Mouse (Mus musculus) gastrocnemius, postnatal 36 days (tissue): ENCODE measurements around the gene Ugt1a6b. TPM values are rescaled to one million over a fixed set of nuclear protein-coding genes. Genes with fewer than 3 reads are reported as not detected.
"Not testable (repeated sequence)": the region's sequence is repeated elsewhere in the genome, so short reads cannot be mapped to it uniquely, and the experiment has no call there.

Experiments
- DNase-seq, 2 experiments: peaks; one replicate each; pipeline ENCODE4 v3.0.0; 2022
- intact Hi-C: fragments of 180-260 bp; cut with DNase I; formaldehyde crosslinking; loops from one replicate; pipeline ENCODE4 v1.15.1; 2025
- total RNA-seq, 2 experiments: library from RNA; stranded (reverse); gene quantifications; 2 replicates each; pipeline ENCODE4 v1.2.3; 2021

Gene Ugt1a6b
- total RNA-seq, 2 experiments from 2014 or later = 0.43 to 0.74 TPM

DNA sequence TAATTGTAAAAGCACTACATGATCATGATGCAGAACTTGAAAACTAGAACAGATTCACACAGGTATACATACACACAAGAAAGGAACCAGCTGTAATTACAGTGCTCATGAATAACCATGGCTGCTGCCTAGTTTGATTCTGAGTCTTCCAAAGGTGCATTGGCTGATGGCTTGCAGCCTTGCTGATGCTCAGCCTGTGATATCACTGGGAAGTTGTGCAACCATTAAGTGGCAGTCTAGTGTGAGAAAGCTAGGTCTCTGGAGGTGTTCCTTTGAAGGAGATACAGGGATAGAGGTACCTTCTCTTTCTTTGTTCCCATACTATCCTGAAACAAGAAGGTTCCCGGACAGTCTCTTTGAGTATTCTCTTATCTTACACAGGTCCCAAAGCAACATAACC lies 116.0 kb downstream of the Ugt1a6b start:
- no peak for DNase-seq
- intact Hi-C loops = no loop called here

DNA sequence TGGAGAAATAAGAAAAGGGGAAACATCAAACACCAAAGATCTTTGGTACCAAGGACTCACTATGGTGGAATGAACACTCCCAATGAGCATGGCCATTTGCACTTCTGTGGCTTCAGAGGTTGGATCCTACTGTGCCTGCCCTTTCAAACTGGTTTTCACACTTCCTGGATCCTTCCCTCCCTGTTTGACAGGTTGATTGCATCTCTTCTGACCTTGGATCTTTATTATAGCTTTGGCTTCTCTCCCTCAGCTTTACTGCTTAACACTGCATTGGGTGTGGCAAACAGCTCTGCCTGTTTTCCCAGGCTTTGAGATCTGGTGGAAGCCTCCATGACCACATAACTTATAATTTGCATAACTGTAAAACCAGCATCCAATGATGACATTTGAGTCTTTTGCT lies 117.3 kb downstream of the Ugt1a6b start:
- DNase-seq = no peak
- intact Hi-C loops = no loop called here

DNA sequence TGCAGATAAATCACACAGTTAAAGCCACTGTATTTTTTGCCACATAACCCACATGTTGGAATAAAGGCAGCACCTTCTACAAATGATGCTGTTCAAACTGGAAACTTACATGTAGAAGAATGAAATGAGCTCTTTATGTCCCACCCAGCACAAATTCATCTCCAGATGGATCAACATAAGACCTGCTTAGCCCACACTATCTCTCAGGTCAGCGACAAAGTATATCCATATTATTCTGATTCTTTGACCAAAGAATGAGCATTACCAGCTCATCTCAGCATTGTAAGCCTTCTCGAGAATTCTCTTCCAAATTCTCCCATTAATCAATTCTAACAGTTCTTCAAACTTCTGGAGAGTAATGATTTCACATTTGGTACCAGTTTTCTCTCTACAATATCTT lies 119.2 kb downstream of the Ugt1a6b start:
- intact Hi-C loops = no loop called here
- no peak for DNase-seq

DNA sequence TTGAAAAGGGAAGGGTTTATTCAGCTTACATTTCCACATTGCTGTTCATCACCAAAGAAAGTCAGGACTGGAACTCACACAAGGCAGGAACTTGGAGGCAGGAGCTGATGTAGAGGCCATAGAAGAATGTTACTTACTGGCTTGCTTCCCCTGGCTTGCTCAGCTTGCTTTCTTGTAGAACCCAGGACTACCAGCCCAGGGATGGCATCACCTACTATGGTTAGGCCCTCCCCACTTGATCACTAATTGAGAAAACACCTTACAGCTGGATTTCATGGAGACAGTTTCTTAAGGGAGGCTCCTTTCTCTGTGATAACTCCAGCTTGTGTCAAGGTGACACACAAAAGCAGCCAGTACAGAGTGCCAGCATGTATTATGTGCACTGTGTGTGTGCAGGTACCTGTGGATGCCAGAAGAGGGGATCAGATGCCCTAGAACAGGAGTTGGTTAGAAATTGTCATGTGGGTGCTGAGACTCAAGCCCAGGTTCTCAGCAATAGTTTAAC lies 120.0 kb downstream of the Ugt1a6b start:
- DNase-seq, intact Hi-C loops: not testable (repeated sequence)

DNA sequence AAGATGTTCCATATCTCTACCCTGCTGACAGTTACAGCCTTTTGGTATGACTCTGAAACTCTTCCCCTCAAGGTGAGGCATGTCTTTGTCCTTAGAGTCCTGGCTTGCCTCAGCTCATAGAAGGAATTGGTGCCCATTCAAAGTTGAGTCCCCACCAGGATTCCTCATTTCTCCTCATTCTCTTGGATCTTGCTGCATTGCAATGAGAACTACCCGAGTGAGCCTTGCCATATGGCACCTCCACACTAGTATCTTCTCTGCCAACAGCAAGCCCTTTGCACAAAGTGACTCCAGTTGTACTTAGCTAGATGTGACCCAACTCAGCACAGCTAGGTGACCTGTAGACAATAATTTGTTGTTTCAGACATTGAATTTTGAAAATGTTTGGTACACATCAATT lies 120.5 kb downstream of the Ugt1a6b start:
- peak in 1 of 2 experiments; percentile 5 for DNase-seq
- intact Hi-C loops = no loop called here

DNA sequence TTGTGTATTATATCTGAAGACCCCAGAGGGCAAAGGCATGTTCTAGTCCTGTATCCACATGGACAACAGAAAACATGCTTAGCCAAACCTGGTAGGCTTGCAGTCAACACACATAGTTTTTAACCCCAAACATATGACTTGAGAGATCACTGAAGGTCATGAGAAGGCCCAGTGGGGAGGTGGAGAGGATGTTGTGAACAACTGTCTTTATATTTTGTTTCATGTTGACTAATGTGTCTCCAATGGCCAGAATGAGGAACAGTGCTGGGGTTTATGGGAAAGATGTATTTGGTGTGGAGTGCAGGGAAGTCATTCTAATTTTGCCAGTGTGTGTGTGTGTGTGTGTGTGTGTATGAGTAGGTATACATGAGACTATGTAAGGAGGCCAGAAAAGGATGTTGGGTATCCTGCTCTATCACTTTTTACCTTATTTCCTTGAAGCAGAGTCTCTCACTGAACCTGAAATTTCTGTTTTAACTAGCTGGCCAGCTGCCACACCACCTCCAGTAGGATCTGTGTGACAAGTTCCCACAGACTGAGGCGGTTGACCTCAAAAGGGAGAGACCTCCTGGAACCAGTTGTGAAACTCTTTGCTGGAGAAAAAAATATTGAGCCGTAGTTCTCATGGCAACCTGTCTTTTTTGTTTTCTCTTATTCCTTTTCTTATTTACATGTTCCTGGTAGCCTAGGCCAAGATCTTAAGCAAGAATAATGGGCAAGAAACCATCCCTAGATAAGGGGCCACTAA lies 121.2 kb downstream of the Ugt1a6b start:
- no peak for DNase-seq

DNA sequence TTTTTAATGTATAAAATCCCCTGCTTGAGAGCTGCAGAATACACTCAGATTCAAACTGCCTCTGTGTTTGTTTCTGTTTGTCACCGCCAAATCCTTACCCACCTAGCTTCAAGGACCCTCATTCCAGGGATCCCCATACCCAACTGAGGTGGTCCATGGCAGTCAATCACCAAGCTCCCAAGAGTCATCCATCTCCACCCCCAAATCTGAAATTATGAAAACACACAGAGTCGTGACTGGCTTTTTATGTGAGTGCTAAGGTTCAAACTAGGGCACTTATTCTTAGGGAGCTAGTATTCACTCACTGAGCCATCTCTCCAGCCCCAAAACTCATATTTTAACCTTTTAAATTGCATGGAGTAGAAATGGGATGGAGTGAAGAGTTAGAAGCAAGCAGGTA lies 122.2 kb downstream of the Ugt1a6b start:
- intact Hi-C loops = not testable (repeated sequence)

More for the DNA sequence above, 121.2 kb downstream of the Ugt1a6b start:
- intact Hi-C loops = no loop called here

DNA sequence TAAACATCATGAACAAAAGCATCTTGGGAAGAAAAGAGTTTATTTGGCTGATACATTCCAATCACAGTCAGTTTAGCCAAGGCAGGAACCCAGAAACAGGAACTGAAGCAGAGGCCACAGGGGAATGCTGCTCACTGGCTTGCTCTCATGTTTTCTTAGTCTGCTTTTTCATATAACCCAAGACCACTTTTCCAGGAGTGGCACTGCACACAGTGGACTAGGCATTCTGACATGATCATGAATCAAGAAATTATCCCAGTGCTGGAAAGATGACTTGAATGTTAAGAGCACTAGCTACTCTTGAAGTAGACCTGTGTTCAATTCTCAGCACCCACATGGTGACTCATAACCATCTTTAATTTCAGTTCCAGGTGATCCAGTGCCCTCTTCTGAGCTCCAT lies 122.7 kb downstream of the Ugt1a6b start:
- intact Hi-C loops = no loop called here
- no peak for DNase-seq

More for the DNA sequence above, 122.2 kb downstream of the Ugt1a6b start:
- DNase-seq = not testable (repeated sequence)

DNA sequence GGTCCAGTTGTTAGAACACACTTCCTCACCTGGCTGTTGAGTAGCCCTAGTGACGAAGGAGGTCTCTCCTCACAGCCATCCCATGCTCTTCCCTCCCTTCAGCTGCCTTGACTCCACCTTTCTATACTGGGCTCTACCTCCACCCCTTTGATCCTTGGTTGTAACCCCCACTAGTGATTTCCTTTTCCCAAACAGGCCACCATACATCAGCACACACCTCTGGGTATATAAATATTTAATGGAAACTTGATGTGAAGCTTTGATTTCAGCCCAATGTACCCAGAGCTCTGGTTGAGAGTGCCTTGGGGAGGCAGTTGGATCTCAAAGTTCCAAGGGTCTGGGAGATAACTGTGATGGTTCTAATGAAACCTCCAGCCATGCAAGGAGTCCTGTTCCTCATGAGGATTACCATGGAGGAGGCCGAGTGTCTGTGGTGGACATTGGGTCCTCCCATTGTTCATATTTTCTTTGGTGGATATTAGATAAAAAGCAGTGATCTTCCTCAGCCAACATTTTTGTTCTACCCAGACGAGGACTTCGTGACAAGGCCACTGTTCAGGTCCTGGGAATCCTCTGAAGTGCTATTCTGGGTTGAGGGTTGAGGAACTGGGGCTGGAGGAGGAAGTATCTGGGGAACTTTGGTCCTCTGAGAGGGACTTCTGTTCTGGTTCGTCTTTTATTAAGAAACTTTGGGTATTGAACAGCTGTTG lies 123.8 kb downstream of the Ugt1a6b start, which contains the start of gene Mroh2a:
Mroh2a (plus strand) TSS at position 317 of the 710 bp plus-strand sequence.
- intact Hi-C loops = no loop called here

DNA sequence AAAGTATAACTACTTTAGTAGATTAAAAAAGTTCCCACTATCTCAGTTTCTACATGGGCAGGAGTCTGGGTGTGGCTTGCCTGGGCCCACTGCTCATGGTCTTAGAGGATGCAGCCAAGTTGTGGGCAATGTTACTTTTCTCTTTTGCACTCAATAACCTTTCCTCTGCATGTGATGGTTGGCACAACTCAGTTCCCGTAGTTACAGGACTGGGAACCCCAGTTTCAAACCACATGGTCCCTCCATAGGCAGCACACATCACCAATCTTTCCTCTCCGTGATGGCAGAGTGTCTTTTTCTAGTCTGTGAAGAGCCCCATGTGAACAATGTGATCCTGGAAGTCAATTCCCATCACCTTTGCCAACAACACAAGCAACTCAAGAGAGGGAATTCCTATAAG lies 124.4 kb downstream of the Ugt1a6b start:
- intact Hi-C loops = no loop called here
- peak in 1 of 2 experiments; percentile 13 for DNase-seq

More for the DNA sequence above, 123.8 kb downstream of the Ugt1a6b start, which contains the start of gene Mroh2a:
- DNase-seq = peak; percentile 8 to 10

DNA sequence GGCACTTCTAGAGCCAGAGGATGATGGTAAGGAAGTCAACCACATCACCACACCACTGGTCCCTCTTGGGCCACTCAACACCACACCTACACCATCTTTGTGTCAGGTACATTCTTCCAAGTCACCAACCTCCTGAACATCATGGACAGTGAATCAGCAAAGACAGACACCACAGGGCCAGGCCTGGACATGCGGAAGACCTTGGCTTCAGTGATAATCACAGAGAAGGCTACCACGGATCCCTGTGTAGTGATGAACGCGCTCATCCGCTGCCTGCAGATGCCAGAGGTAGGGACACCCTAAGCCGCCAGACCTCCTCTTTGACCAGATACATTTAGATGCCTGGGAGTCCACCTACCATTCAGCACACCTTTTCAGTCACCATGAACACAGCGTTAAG lies 125.1 kb downstream of the Ugt1a6b start:
- intact Hi-C loops = no loop called here

DNA sequence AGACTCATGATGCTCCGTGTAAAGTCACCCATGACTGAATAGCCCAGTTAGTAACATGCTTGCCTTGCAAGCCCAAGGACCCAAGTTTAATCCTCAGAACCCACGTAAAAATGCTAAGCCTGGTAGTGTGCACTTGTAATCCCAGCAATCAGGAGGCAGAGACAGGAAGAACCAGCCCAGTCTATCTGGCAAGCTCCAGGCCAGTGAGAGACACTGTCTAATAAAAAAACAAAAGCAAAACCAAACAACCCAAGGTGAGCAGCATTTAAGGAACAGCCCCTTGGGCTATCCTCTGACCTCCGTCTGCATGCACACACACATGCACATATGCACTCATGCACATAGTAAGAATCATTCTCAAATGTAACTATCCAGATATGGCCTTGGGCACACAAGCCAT lies 126.5 kb downstream of the Ugt1a6b start:
- intact Hi-C loops = no loop called here
- no peak for DNase-seq

More for the DNA sequence above, 125.1 kb downstream of the Ugt1a6b start:
- DNase-seq = peak; percentile 5 to 22

DNA sequence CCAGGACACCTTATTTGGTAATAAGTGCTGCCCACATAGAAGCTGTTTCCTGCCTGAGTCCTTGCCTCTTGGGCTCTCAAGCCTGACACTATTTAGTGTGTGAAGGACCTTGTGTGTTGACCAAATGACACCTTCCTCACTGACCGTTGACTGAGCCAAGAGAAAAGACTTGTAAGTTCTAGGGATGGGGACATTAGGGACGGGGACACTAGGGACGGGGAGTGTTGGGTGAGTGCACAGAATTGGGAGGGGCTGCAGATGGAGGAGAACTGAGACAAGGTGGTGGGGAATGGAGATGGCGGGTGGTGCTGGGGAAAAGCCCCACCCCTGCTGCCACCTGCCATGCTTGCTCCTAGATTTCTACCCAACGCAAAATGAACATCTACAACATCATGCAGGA lies 126.9 kb downstream of the Ugt1a6b start:
- peak in 1 of 2 experiments; percentile 5 for DNase-seq
- intact Hi-C loops = no loop called here

DNA sequence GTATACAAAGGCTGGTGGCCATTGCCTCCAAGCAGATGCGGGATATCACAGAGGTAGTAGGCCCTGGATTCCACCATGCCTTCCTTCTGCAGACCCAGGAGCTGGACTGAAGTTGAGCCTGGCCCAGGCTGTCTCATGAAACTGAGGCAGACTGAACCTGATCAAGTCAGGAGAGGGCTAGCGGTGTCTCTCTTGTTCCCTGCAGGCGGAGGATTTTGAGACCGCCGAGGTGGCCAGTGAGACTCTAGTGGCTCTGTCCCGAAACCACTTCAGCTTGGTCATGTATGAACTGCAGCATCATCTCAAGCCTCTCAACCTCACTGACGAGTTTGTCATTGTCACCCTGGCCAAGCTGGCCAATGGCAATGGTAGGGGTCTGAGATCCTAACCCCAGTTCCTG lies 127.4 kb downstream of the Ugt1a6b start:
- intact Hi-C loops = no loop called here
- peak in 1 of 2 experiments; percentile 6 for DNase-seq

DNA sequence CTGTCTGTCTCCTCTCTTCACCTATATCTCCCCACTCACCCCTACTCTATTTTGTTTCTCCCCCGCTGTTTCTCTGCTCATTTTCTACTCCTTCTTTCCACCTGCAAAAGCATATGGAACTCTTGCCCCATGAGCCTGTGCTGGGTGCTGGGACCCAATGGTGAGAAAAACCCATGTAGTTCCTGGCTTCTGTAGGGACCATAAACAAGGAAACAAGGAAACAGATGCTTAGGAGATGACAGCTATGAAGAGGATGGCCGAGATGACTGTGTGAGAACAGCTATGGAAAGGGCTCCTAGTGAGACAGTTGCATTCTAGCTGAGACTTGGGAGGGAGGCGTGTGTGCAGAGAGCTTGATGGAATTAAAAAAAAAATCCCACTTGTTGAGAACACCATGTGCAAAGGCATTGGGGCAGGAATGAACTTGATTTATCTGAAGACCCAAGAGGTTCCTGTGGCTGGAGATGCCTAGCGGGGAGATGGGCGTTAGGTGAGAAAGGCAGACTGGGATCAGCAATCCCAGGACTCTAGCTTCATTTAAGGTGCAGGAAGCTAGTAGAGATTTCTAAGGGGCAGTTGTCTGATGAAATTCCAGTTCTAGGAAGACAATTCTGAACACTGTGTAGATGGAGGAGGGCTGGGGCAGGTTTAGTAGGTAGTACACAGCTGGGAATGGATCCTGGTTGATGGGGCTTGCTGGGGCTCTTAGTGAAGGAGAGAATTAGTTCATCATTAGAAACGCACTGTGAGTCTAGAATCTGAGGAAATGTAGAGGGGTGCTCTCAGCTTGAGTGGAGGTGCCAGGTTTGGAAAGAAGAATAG lies 128.1 kb downstream of the Ugt1a6b start:
- peak in 1 of 2 experiments; percentile 10 for DNase-seq
- intact Hi-C loops = no loop called here

DNA sequence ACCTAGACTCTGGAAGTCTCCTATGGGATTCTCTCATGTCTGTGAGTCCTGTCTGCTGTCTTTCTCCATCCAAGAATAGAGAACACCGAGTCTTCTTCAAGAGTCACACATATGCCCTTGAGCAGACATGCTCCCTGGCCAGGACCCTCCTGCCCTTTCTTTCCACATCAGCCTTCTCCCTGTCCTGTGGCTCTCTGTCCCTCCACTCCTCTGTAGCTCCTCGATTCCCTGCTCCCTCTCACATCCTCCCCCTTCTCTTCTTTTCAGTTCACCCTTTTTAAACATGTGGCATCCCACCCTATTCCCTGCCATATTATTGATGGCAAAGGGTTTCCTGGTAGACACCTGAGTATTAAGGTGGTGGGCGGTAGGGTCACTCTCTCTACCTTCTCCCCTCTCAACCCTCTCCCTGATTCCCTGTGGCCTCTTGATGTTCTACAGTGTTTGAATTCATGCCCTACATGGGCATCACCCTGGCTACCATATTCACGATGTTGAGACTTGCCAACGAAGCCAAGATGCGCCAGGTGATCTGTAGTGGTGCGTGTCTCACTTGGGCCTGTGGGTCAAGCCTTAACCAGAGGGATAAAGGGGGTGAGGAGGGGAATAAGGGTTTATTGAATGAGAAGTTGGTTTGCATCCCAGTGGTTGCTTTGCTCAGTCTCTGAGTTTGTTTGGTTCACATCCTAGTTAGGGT lies 128.9 kb downstream of the Ugt1a6b start:
- intact Hi-C loops = no loop called here

DNA sequence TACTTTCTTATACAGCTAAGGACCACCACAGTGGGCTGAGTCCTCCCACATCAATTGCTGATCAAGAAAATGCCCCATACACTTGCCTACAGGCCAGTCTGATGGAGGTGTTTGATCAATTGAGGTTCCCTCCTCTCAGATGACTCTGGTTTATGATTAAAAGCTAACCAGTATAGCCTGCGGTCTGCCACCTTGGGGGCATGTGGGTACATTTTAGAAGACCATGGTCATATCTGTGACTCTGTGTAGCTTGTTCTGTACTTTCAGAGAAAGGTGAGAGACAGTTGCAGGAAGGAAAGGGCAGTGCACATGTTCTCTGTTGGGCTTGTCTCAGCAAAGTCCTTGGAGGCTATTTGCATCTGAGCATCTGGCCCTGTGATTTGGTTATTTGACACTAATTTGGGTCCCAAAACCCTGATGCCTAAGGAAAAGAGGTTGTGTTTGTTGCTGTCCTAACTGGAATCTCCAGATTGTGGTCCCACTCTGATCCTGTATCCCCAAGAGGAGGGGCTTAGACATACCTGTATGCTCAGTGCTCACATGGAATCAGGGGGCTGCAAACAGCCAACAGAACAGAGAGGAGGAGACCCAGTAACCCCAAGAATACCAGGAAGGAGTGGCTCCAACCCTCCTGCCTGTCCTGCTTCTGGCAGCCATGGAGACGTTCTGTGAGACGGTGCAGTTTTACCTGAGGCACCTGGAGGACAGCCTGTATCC lies 129.8 kb downstream of the Ugt1a6b start:
- intact Hi-C loops = no loop called here
- DNase-seq = peak; percentile 3 to 17

More for the DNA sequence above, 128.9 kb downstream of the Ugt1a6b start:
- peak; percentile 4 to 15 for DNase-seq

DNA sequence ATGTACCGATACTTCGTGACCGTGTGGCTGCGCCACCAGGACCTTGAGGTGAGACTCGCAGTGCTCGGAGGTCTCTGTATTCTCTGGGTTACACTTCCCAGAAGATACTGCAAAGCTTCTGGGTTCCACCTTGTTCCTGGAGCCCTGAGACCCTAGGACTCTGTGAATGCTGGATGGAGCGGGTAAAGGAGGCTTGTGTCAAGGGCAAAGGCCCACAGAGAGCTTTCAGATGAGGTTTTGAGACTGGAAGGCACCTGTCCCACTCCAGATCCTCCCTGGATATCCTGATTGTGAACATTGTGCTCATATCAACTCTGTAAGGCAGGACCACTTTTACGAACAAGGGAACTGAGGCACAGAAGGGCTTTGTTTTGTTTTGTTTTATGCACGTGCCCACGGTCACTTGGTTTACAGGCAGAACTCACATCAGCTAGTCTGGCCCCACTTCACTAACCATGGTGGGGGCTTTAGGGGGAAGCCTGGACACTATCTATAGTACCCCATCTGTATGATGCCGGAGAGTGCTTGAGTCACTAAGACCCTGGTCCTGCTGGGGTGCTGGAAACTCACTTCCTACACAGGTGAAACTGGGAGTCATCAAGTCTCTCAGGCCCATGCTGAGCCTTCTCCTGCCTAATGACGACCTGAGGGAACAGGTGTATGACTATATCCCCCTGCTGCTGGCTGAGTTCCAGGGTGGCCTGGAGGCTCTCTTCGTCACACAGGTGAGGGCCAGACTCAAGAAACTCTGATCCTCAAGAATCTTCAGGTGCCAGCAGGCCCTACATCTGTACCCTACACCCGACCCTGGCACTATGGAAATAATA lies 130.6 kb downstream of the Ugt1a6b start:
- intact Hi-C loops = no loop called here
- DNase-seq = peak; percentile 3 to 39
